ENCODE assay signal across 7 mouse cellular contexts in genomic region chr1:90691157-90691594, GRCm38 (mm10).
DNase-seq lines count a peak whose midpoint lies in the region.

No protein-coding gene starts in this region.

- intact Hi-C loops in heart, postnatal 14 days (cut with DNase I): no loop called here

- DNase-seq in kidney, adult 9 months: peak; percentile 6
- DNase-seq in kidney, adult 8-10 months: no peak
- DNase-seq in heart, postnatal 14 days: peak; percentile 26 to 52
- DNase-seq in layer of hippocampus, postnatal 25 days (ENCODE audit: extremely low spot score in 1 of 2, low spot score in 1 of 2): peak; percentile 32 to 34
- peak; percentile 18 for DNase-seq in skeletal muscle tissue, adult 2 months (ENCODE audit: low read depth, low spot score)
- no peak for DNase-seq in spleen, postnatal 4 days (ENCODE audit: low spot score in 2 of 2)
- no peak for DNase-seq in thymus, adult 18-20 months

Comparison
In these comparisons a context has a peak if more than half of its experiments do, and no peak if none do; other contexts are left out.
1. DNase-seq: peak in kidney, adult 9 months (single experiment), heart, postnatal 14 days (2 of 2), layer of hippocampus, postnatal 25 days (2 of 2) and skeletal muscle tissue, adult 2 months (single experiment); none in kidney, adult 8-10 months (0 of 2), spleen, postnatal 4 days (0 of 2) and thymus, adult 18-20 months (0 of 2).